Mouse (Mus musculus): ENCODE data around the gene Il1rapl2.

DNA sequence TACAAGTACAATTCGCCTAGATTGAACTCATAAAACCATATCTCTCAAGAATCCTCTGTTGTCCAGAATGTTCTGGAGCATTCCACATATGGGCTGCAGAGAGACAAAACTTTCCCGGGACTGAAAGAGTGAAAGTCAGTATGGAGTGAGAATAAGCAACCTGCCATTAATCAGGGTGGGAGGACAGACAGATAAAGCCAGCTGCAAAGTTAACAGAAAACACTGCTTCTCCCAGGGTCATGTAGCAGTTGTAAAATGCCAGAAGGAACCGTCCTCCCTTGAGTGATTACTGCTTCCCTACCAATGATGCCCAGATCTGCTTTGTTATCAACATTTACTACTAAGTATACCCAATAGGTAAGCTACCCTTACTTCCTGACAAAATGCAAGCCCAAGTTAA lies 1230.5 kb downstream of the Il1rapl2 start:
- TF ChIP-seq GATA1 (IDR thresholded peaks at IDR 0.05; ENCODE audit: borderline replicate concordance, low read length): no peak
- no peak for TF ChIP-seq FLI1 (IDR thresholded peaks at IDR 0.05; ENCODE audit: low read length)
